Mouse (Mus musculus): ENCODE measurements around the gene Gm3435.
"Not testable (repeated sequence)": the region's sequence is repeated elsewhere in the genome, so short reads cannot be mapped to it uniquely, and the experiment has no call there.

Gene Gm3435

GRCm38 (mm10) chr17:15040455-15040854 is 30.5 kb downstream of the Gm3435 start:
- DNase-seq (ENCODE audit: low read depth, low spot score): not testable (repeated sequence)

GRCm38 (mm10) chr17:15041175-15041729 is 31.3 kb downstream of the Gm3435 start, which contains the start of the genes Ermard, Tcte3 and Gm3448:
TSS of gene Ermard (plus strand) at chr17:15041208.
TSS of gene Tcte3 (minus strand) at chr17:15041488.
TSS of gene Gm3448 (minus strand) at chr17:15041537.
- not testable (repeated sequence) for DNase-seq (ENCODE audit: low read depth, low spot score)

GRCm38 (mm10) chr17:15050338-15050737 is 40.4 kb downstream of the Gm3435 start:
- DNase-seq (ENCODE audit: low read depth, low spot score): not testable (repeated sequence)

GRCm38 (mm10) chr17:15052766-15053165 is 42.8 kb downstream of the Gm3435 start:
- DNase-seq (ENCODE audit: low read depth, low spot score): not testable (repeated sequence)

- not testable (repeated sequence) for DNase-seq (ENCODE audit: low read depth, low spot score)
Observed at GRCm38 (mm10) chr17:15053183-15053828, 43.3 kb downstream of the Gm3435 start.

GRCm38 (mm10) chr17:15053829-15054200 is 43.8 kb downstream of the Gm3435 start:
- DNase-seq (ENCODE audit: low read depth, low spot score): not testable (repeated sequence)

- no peak for DNase-seq (ENCODE audit: low read depth, low spot score)
Observed at GRCm38 (mm10) chr17:15055925-15056324, 45.9 kb downstream of the Gm3435 start.

- DNase-seq (ENCODE audit: low read depth, low spot score): no peak
Observed at GRCm38 (mm10) chr17:15058161-15058591, 48.2 kb downstream of the Gm3435 start.

GRCm38 (mm10) chr17:15059646-15060045 is 49.7 kb downstream of the Gm3435 start:
- DNase-seq (ENCODE audit: low read depth, low spot score): no peak

- DNase-seq (ENCODE audit: low read depth, low spot score): no peak
Observed at GRCm38 (mm10) chr17:15060356-15060755, 50.4 kb downstream of the Gm3435 start.

GRCm38 (mm10) chr17:15065391-15066024 is 55.5 kb downstream of the Gm3435 start:
- peak; percentile 60 for DNase-seq (ENCODE audit: low read depth, low spot score)

GRCm38 (mm10) chr17:15066066-15066465 is 56.1 kb downstream of the Gm3435 start:
- DNase-seq (ENCODE audit: low read depth, low spot score): no peak

GRCm38 (mm10) chr17:15066911-15067310 is 56.9 kb downstream of the Gm3435 start:
- no peak for DNase-seq (ENCODE audit: low read depth, low spot score)

- DNase-seq (ENCODE audit: low read depth, low spot score): no peak
Observed at GRCm38 (mm10) chr17:15068040-15068792, 58.2 kb downstream of the Gm3435 start.

- DNase-seq (ENCODE audit: low read depth, low spot score): no peak
Observed at GRCm38 (mm10) chr17:15069124-15069523, 59.1 kb downstream of the Gm3435 start.
